Mouse (Mus musculus): ENCODE measurements at regions not wholly inside any gene's neighbourhood (a gene's known extent, or its start where the extent isn't known, plus 50 kb on each side); places are given as distances from the start of the nearest gene placed in this dataset.

GRCm38 (mm10) chr5:47724911-47725310, 258.0 kb upstream of the Slit2 start:
- TF ChIP-seq POLR2A (IDR thresholded peaks at IDR 0.05; ENCODE audit: low read depth, low read length) (no peak), CTCF (conservative IDR thresholded peaks at IDR 0.05; ENCODE audit: insufficient read depth, insufficient read length, low read depth, low read length) (no peak)

Measured in kidney, adult 2 months (tissue).